Comparison of ENCODE assay signal across 11 mouse cellular contexts in the genomic region with DNA sequence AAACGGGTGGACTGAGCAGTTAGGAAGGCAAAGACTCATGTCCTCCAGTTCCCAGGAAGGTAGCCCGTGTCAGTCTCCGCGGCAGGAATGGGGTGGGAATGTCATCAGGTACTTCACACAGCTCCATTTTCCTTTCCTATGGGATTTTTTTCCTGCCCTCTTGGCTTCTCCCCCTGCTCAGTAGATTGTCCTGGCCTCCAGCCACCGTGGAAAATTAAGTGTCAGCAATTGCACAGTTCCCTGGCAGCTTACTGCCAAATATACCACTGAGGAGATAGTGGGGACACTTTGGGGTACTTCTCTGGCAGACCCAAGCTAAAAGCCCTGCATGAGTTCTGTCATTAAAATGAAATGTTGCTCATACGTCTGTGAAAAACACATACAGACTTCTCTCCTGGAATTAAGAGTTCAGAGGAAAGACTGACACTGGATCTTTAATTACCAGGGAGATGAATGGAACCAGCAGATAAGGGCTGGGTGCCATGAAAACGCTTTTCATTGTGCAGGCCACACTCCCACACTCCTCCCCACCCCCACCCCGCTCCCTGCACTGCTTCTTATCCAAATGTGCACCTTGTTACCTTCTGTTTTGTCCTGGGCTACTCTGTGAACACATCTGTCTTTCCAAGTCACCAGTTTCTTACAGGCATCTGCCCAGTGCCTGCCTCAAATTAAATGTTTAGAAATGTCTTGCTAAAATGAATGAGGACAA.
DNase-seq lines count a peak whose midpoint lies in the region; ATAC-seq lines count a peak whose summit lies in the region.
"Had no signal": no experiment of that assay in that cellular context is flagged by ENCODE, and none has a peak within 500 bp of the region (broad histone marks: within the 10 kb centered on the region; RNA-seq: fewer than 3 reads in every experiment).

No protein-coding gene starts in this region.

- peak; percentile 70 for DNase-seq in heart, embryonic 10.5 days (ENCODE audit: low spot score)
- DNase-seq in heart, postnatal 36 days = no peak
- no peak for DNase-seq in neural tube, embryonic 10.5 days (ENCODE audit: extremely low spot score, low spot score)
- no peak for DNase-seq in thymus, postnatal 10 days (ENCODE audit: low spot score in 2 of 2)
- no peak for DNase-seq in left cerebral cortex, adult 11 months (ENCODE audit: low spot score)
- DNase-seq: kidney, adult 2 months had no signal

- no peaks in the 10 kb centered on the region for H3K9me3 ChIP-seq in heart, embryonic 10.5 days
- no peaks in the 10 kb centered on the region for H3K9me3 ChIP-seq in neural tube, embryonic 14.5 days (ENCODE audit: control insufficient read depth, low read length)
- no peaks in the 10 kb centered on the region for H3K9me3 ChIP-seq in hindbrain, embryonic 15.5 days
- H3K9me3 ChIP-seq: embryonic facial prominence, embryonic 12.5 days; lung, embryonic 15.5 days had no signal

- ATAC-seq in neural tube, embryonic 14.5 days (ENCODE audit: low read depth) = peak; percentile 49; the same call in 1 of the 2 replicates
- ATAC-seq in hindbrain, embryonic 15.5 days (ENCODE audit: low FRiP score, low read depth) = peak; percentile 66; the same call in 1 of the 2 replicates
- ATAC-seq in activated CD4-positive, CD25-positive, alpha-beta regulatory T cell, adult 4 months = no peak

- intact Hi-C loops in heart, postnatal 36 days (cut with DNase I) = no loop called here

- no peaks in the 10 kb centered on the region for H3K36me3 ChIP-seq in heart, embryonic 10.5 days
- H3K36me3 ChIP-seq in neural tube, embryonic 14.5 days (ENCODE audit: control insufficient read depth, insufficient read depth, low read length) = no peaks in the 10 kb centered on the region
- H3K36me3 ChIP-seq in hindbrain, embryonic 15.5 days = no peaks in the 10 kb centered on the region
- H3K36me3 ChIP-seq: embryonic facial prominence, embryonic 12.5 days; lung, embryonic 15.5 days had no signal

- H3K4me3 ChIP-seq in heart, embryonic 10.5 days = no peak overlapping the region
- H3K4me3 ChIP-seq in neural tube, embryonic 14.5 days (ENCODE audit: low read depth, low read length) = no peak overlapping the region
- no peak overlapping the region for H3K4me3 ChIP-seq in hindbrain, embryonic 15.5 days
- H3K4me3 ChIP-seq: embryonic facial prominence, embryonic 12.5 days; lung, embryonic 15.5 days had no signal

- no peak overlapping the region for H3K4me2 ChIP-seq in neural tube, embryonic 14.5 days (ENCODE audit: low read depth, low read length)
- H3K4me2 ChIP-seq in hindbrain, embryonic 15.5 days = no peak overlapping the region
- H3K4me2 ChIP-seq: embryonic facial prominence, embryonic 12.5 days; lung, embryonic 15.5 days had no signal

- 43% methylated on average over 8 of the region's 8 CpGs for WGBS in heart, embryonic 10.5 days
- 61% methylated on average over 8 of the region's 8 CpGs for WGBS in neural tube, embryonic 14.5 days
- 50% methylated on average over 8 of the region's 8 CpGs for whole genome bisulfite sequencing in hindbrain, embryonic 15.5 days

- H3K27ac ChIP-seq in heart, embryonic 10.5 days = peak overlapping the region; percentile 42; the same call in 1 of the 2 replicates
- H3K27ac ChIP-seq in neural tube, embryonic 14.5 days (ENCODE audit: low read depth, low read length) = no peak overlapping the region
- H3K27ac ChIP-seq in hindbrain, embryonic 15.5 days (replicated peaks) = no peak overlapping the region
- H3K27ac ChIP-seq: embryonic facial prominence, embryonic 12.5 days; lung, embryonic 15.5 days had no signal

- no peaks in the 10 kb centered on the region for H3K27me3 ChIP-seq in heart, embryonic 10.5 days (ENCODE audit: insufficient read depth, poor library complexity, severe bottlenecking)
- no peaks in the 10 kb centered on the region for H3K27me3 ChIP-seq in neural tube, embryonic 14.5 days (ENCODE audit: control insufficient read depth, insufficient read depth, low read length)
- H3K27me3 ChIP-seq in hindbrain, embryonic 15.5 days = no peaks in the 10 kb centered on the region
- H3K27me3 ChIP-seq: embryonic facial prominence, embryonic 12.5 days; lung, embryonic 15.5 days had no signal

- peaks cover 10% of the 10 kb centered on the region for H3K4me1 ChIP-seq in heart, embryonic 10.5 days
- H3K4me1 ChIP-seq in neural tube, embryonic 14.5 days (ENCODE audit: control insufficient read depth, insufficient read depth, low read length) = no peaks in the 10 kb centered on the region
- H3K4me1 ChIP-seq in hindbrain, embryonic 15.5 days (replicated peaks) = peaks cover 8% of the 10 kb centered on the region; the same call in 1 of the 2 replicates
- H3K4me1 ChIP-seq: lung, embryonic 15.5 days had no signal

- no peak overlapping the region for H3K9ac ChIP-seq in neural tube, embryonic 14.5 days (replicated peaks; ENCODE audit: low read depth, low read length)
- no peak overlapping the region for H3K9ac ChIP-seq in hindbrain, embryonic 15.5 days
- H3K9ac ChIP-seq: embryonic facial prominence, embryonic 12.5 days; lung, embryonic 15.5 days had no signal
